Mouse (Mus musculus) spleen, embryonic (tissue): ENCODE measurements at regions not wholly inside any gene's neighbourhood (a gene's known extent, or its start where the extent isn't known, plus 50 kb on each side); places are given as distances from the start of the nearest gene placed in this dataset.

ENCODE experiments used
- CTCF ChIA-PET: fragments of 350-600 bp; sonication (Branson Sonifier 250); formaldehyde crosslinking; loops from one replicate; lab custom pipeline; 2022; lab: Charles Lee

DNA sequence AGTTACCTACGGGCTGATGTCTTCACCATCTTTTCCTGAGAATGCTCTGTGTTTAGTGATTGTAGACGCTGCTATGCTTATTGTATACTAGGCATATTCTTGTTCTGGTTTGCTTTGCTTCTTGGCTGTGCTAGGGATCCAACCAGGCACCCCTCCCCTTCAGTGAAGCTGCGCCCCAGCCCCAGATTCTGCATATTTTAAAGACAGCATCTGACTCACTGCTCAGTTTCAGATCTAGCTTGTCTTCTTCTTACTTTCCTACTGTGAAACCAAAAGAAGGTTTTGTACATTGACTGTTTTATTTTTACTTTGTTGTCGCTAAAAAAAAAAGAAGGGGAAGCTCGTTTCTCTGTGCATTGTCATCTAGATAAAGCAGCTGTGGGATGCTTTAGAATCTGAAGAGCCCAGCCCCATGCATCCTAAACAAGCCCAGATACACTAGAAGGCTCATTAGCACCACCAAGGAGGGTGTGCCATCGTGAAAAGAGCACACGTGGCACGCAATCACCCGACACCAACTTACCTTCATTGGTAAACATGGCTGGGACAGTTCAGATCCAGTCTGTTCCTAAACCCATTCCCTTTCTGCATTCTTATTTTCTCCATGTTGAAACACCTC is 83.7 kb upstream of the Phyhipl start:
- CTCF ChIA-PET, result no interaction called here

GRCm38 (mm10) chr10:70738686-70739085 is 82.9 kb upstream of the Phyhipl start:
- CTCF ChIA-PET, result no interaction called here

- CTCF ChIA-PET, result interaction anchor here (0.6 kb wide), 1 partner anchor 14 kb away, joined by 3 read pairs; no protein-coding TSS in a partner anchor
Measured at GRCm38 (mm10) chr10:70733956-70734355, 78.2 kb upstream of the Phyhipl start.

- CTCF ChIA-PET, result interaction anchor here (0.6 kb wide), 1 partner anchor 13 kb away, joined by 3 read pairs; no protein-coding TSS in a partner anchor
Measured at GRCm38 (mm10) chr10:70733478-70733877, 77.7 kb upstream of the Phyhipl start.

DNA sequence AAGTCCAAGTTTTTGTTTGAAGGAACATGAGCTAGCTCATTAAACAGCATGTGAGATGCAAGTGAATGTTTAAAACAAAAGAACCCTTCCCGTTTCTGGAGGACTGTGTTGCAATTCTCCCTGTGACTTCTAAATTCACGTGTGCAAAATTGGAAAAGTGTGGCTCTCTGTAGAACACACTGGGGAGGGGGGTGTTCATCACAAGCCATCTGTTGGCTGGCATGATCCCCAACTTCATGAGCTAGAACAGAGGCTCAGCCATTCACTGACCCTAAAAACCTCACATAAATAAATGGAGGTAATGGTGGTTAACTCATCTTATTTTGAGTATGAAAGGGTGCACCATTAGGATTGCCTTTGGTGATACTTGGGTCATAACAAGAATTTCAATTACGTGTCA is 69.3 kb upstream of the Phyhipl start:
- CTCF ChIA-PET, result no interaction called here

GRCm38 (mm10) chr10:70722783-70723182 is 67.0 kb upstream of the Phyhipl start:
- CTCF ChIA-PET, result no interaction called here

- CTCF ChIA-PET, result no interaction called here
Measured at GRCm38 (mm10) chr10:70722381-70722780, 66.6 kb upstream of the Phyhipl start.

DNA sequence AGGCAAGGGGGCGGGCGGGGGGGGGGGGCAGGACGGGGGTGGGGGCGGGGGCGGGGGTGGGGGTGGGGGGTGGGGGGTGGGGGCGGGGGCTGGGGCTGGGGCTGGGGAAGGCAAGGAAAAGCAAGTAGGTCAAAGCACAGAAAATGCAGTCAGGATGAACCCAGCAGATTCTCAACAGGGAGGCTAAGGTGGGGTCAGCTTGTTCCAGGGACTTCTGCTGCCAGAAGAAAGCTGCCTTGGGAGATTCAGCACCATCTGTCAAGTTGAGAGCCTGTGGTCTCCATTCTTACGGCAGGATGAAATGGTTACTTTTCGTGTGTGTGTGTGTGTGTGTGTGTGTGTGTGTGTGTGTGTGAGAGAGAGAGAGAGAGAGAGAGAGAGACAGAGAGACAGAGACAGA is 61.7 kb upstream of the Phyhipl start:
- CTCF ChIA-PET, result no interaction called here

- CTCF ChIA-PET, result no interaction called here
Measured at GRCm38 (mm10) chr10:70717025-70717424, 61.3 kb upstream of the Phyhipl start.

- CTCF ChIA-PET, result no interaction called here
Measured at GRCm38 (mm10) chr10:70713306-70713705, 57.5 kb upstream of the Phyhipl start.

DNA sequence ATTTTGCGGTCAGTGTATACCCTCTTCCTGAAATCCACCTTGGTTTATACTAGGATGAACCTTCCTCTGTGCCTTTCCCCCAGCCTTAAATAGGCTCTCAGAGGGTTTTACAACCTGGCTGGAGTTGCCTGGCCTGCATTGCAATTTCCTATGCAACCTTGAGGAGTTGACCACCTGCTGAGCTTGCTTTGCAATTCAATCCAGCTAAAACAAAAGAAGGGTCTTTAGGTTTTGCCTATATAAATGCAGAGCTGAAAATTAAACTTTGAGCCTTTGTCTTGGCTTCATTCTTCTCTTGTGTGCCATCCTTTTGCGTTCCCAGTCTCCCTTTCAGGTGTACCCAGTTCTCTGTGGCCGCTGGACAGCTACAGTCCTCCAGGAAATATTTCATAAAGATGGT is 53.0 kb upstream of the Phyhipl start:
- CTCF ChIA-PET, result no interaction called here
